Mouse (Mus musculus) thymus, adult 2 months (tissue): ENCODE data around the gene Styx. TPM values are rescaled to one million over a fixed set of nuclear protein-coding genes. Genes with fewer than 3 reads are reported as not detected.

Experiments used
- DNase-seq: peaks from one replicate; pipeline ENCODE4 v3.0.0; 2021
- H3K27ac ChIP-seq: fragments of 200-500 bp; 2 replicates; pipeline ENCODE4 v1.5.1; 2012; ENCODE audit warnings: low read length, control low read depth; ENCODE audit not compliant: control insufficient read depth, insufficient read depth
- H3K27me3 ChIP-seq: fragments of 200-500 bp; 2 replicates; pipeline ENCODE4 v1.6.1; 2012; ENCODE audit warnings: mild to moderate bottlenecking, low read length, moderate library complexity, mixed read lengths; ENCODE audit not compliant: control insufficient read depth, insufficient read depth
- H3K36me3 ChIP-seq: fragments of 200-500 bp; 2 replicates; pipeline ENCODE4 v1.6.1; 2012; ENCODE audit warnings: mild to moderate bottlenecking, low read length, moderate library complexity; ENCODE audit not compliant: control insufficient read depth, insufficient read depth
- H3K4me1 ChIP-seq: fragments of 200-500 bp; replicated peaks from 2 replicates; pipeline ENCODE4 v1.6.1; 2012; ENCODE audit warnings: low read length; ENCODE audit not compliant: control insufficient read depth, insufficient read depth
- H3K4me3 ChIP-seq: fragments of 200-500 bp; 2 replicates; pipeline ENCODE4 v1.5.1; 2012; ENCODE audit warnings: mild to moderate bottlenecking, low read length, control low read depth, moderate library complexity; ENCODE audit not compliant: control insufficient read depth, insufficient read depth
- CTCF ChIP-seq: fragments of 200-500 bp; IDR thresholded peaks from 2 replicates; pipeline ENCODE4 v1.5.1; 2012; ENCODE audit warnings: mild to moderate bottlenecking, control low read depth, low read length, moderate library complexity, borderline replicate concordance; ENCODE audit not compliant: control insufficient read depth, poor library complexity, insufficient read depth; ENCODE audit errors: extremely low read depth
- POLR2A ChIP-seq: fragments of 200-500 bp; IDR thresholded peaks from 2 replicates; pipeline ENCODE4 v1.6.1; 2012; ENCODE audit warnings: mild to moderate bottlenecking, low read length, control low read depth, moderate library complexity; ENCODE audit not compliant: control insufficient read depth, poor library complexity, insufficient read depth; ENCODE audit errors: extremely low read depth
- WGBS: fragments of 180-500 bp; shearing (Covaris S2); methylation state at CpG from one replicate; pipeline ENCODE4 v1.1.7; 2018; 5-methylcytosine and 5-hydroxymethylcytosine counted together
- polyA plus RNA-seq: library from polyadenylated mRNA; depleted of rRNA; stranded (reverse); fragments of >200 nt; gene quantifications from 2 replicates; pipeline ENCODE4 v1.2.3, GENCODE M21; 2012

Styx gene
- polyA plus RNA-seq, 1 experiment = 22.6 TPM

GRCm38 (mm10) chr14:45453538-45454233 is 102.8 kb downstream of the Styx start:
- no peaks in the 10 kb centered on the region for H3K4me1 ChIP-seq
- 97% methylated on average over 5 of the region's 5 CpGs for WGBS
- DNase-seq = no peak
- TF ChIP-seq CTCF (no peak), POLR2A (no peak)
- no peak overlapping the region for H3K27ac ChIP-seq
- no peak overlapping the region for H3K4me3 ChIP-seq
- no peaks in the 10 kb centered on the region for H3K36me3 ChIP-seq
- H3K27me3 ChIP-seq = no peaks in the 10 kb centered on the region

GRCm38 (mm10) chr14:45455651-45456501 is 105.0 kb downstream of the Styx start:
- 83% methylated on average over 12 of the region's 12 CpGs for WGBS
- no peaks in the 10 kb centered on the region for H3K4me1 ChIP-seq

GRCm38 (mm10) chr14:45456502-45456846 is 105.6 kb downstream of the Styx start:
- no peaks in the 10 kb centered on the region for H3K36me3 ChIP-seq
- DNase-seq = no peak
- no peak overlapping the region for H3K4me3 ChIP-seq
- TF ChIP-seq POLR2A (no peak), CTCF (no peak)
- no peak overlapping the region for H3K27ac ChIP-seq
- WGBS = 27% methylated on average over 1 of the region's 1 CpGs
- no peaks in the 10 kb centered on the region for H3K27me3 ChIP-seq
- no peaks in the 10 kb centered on the region for H3K4me1 ChIP-seq

More at GRCm38 (mm10) chr14:45455651-45456501, 105.0 kb downstream of the Styx start:
- Histone ChIP-seq H3K27ac (no peak overlapping the region), H3K36me3 (no peaks in the 10 kb centered on the region), H3K4me3 (no peak overlapping the region), H3K27me3 (no peaks in the 10 kb centered on the region)
- no peak for TF ChIP-seq POLR2A
- no peak for TF ChIP-seq CTCF
- no peak for DNase-seq

- Histone ChIP-seq H3K4me3 (no peak overlapping the region), H3K27me3 (no peaks in the 10 kb centered on the region), H3K36me3 (no peaks in the 10 kb centered on the region), H3K27ac (no peak overlapping the region), H3K4me1 (no peaks in the 10 kb centered on the region)
- 89% methylated on average over 9 of the region's 9 CpGs for WGBS
- DNase-seq = no peak
- no peak for TF ChIP-seq CTCF
- no peak for TF ChIP-seq POLR2A
Observed at GRCm38 (mm10) chr14:45457003-45457402, 106.1 kb downstream of the Styx start.

GRCm38 (mm10) chr14:45459877-45460276 is 109.0 kb downstream of the Styx start:
- TF ChIP-seq POLR2A (no peak), CTCF (no peak)
- H3K27ac ChIP-seq = no peak overlapping the region

GRCm38 (mm10) chr14:45460491-45460890 is 109.6 kb downstream of the Styx start:
- H3K27ac ChIP-seq = no peak overlapping the region
- DNase-seq = no peak
- H3K36me3 ChIP-seq = no peaks in the 10 kb centered on the region
- H3K4me1 ChIP-seq = no peaks in the 10 kb centered on the region
- TF ChIP-seq POLR2A (no peak), CTCF (no peak)
- H3K27me3 ChIP-seq = no peaks in the 10 kb centered on the region
- 91% methylated on average over 10 of the region's 10 CpGs for WGBS
- no peak overlapping the region for H3K4me3 ChIP-seq

More at GRCm38 (mm10) chr14:45459877-45460276, 109.0 kb downstream of the Styx start:
- H3K4me3 ChIP-seq = no peak overlapping the region
- DNase-seq = no peak
- no peaks in the 10 kb centered on the region for H3K4me1 ChIP-seq
- 95% methylated on average over 14 of the region's 14 CpGs for WGBS
- no peaks in the 10 kb centered on the region for H3K36me3 ChIP-seq
- H3K27me3 ChIP-seq = no peaks in the 10 kb centered on the region
